Mouse (Mus musculus) stomach, postnatal 0 days (tissue): ENCODE measurements around the gene Pde10a.

Experiments used
- CTCF ChIP-seq: IDR thresholded peaks from 2 replicates; pipeline ENCODE4 v1.5.1; 2016; ENCODE audit warnings: antibody characterized with exemption, low read depth, mild to moderate bottlenecking, moderate library complexity
- EP300 ChIP-seq: optimal IDR thresholded peaks from 2 replicates; pipeline ENCODE3; 2016; ENCODE audit warnings: antibody characterized with exemption

GRCm38 (mm10) chr17:8991160-8991559 lies 466.0 kb downstream of the Pde10a start:
- TF ChIP-seq CTCF (peak; percentile 50), EP300 (no peak)
